Mouse (Mus musculus): ENCODE results near the gene Mrpl40. TPM values are rescaled to one million over a fixed set of nuclear protein-coding genes. Genes with fewer than 3 reads are reported as not detected.

Gene Mrpl40
- polyA plus RNA-seq, 1 experiment, result 19.3 TPM

GRCm38 (mm10) chr16:18822925-18823324 lies 53.7 kb downstream of the Mrpl40 start:
- WGBS, result 83% methylated on average over 4 of the region's 4 CpGs
- Histone ChIP-seq H3K4me1 (ENCODE audit: control insufficient read depth, insufficient read depth, low read length) (no peaks in the 10 kb centered on the region), H3K27me3 (replicated peaks; ENCODE audit: control insufficient read depth, insufficient read depth, low read length) (no peaks in the 10 kb centered on the region), H3K36me3 (ENCODE audit: control insufficient read depth, insufficient read depth, low read length) (peaks cover 16% of the 10 kb centered on the region), H3K4me3 (ENCODE audit: insufficient read depth, low read depth, low read length) (no peak overlapping the region), H3K27ac (ENCODE audit: insufficient read depth, low read depth, low read length) (no peak overlapping the region)
- no peak for DNase-seq
- TF ChIP-seq POLR2A (IDR thresholded peaks at IDR 0.05; ENCODE audit: low read depth, low read length) (no peak), CTCF (conservative IDR thresholded peaks at IDR 0.05; ENCODE audit: insufficient read depth, insufficient read length, low read depth, low read length) (no peak)

DNA sequence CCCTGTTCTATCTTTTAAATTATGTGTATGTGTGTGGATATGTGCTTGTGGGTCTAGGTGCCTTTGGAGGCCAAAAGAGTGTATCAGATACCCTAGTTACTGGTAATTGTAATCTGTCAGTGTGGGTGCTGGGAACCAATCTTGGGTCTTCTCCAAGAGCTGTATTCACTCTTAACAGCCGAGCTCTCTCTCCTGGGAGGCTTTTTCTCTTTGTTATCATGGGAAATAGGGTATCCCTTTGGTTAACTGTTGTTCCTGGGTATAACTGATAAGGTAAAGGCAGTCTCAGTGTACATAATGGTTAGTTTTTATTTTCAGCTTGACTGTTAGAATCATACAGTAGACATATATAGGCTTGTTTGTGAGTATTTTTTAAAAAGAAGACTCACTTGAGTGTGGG lies 54.3 kb downstream of the Mrpl40 start:
- DNase-seq, result no peak
- Histone ChIP-seq H3K27me3 (replicated peaks; ENCODE audit: control insufficient read depth, insufficient read depth, low read length) (no peaks in the 10 kb centered on the region), H3K4me3 (ENCODE audit: insufficient read depth, low read depth, low read length) (no peak overlapping the region), H3K36me3 (ENCODE audit: control insufficient read depth, insufficient read depth, low read length) (peaks cover 16% of the 10 kb centered on the region), H3K4me1 (ENCODE audit: control insufficient read depth, insufficient read depth, low read length) (no peaks in the 10 kb centered on the region), H3K27ac (ENCODE audit: insufficient read depth, low read depth, low read length) (no peak overlapping the region)
- TF ChIP-seq CTCF (conservative IDR thresholded peaks at IDR 0.05; ENCODE audit: insufficient read depth, insufficient read length, low read depth, low read length), result no peak
- TF ChIP-seq POLR2A (IDR thresholded peaks at IDR 0.05; ENCODE audit: low read depth, low read length), result no peak
- WGBS, result 85% methylated on average over 1 of the region's 1 CpGs

Other genes starting within 250 kb of the Mrpl40 start
- 3.1 and 3.8 TPM in 2 replicates for gene Sept5, start 246.9 kb downstream of the Mrpl40 start, polyA plus RNA-seq (2012; rRNA removed)
- 28.1 and 33.6 TPM in 2 replicates for gene Cldn5, start 100.0 kb downstream of the Mrpl40 start, polyA plus RNA-seq (2012; rRNA removed)
- 29.3 and 32.3 TPM in 2 replicates for gene Ufd1, start 65.1 kb downstream of the Mrpl40 start, polyA plus RNA-seq (2012; rRNA removed)
- gene Cdc45, start 64.9 kb downstream of the Mrpl40 start, polyA plus RNA-seq (2012; rRNA removed), result 2.2 and 3.6 TPM in 2 replicates
- gene 2510002D24Rik, start 40.3 kb downstream of the Mrpl40 start, polyA plus RNA-seq (2012; rRNA removed), result 52.5 and 56.0 TPM in 2 replicates
- gene Gm28539, start 40.3 kb downstream of the Mrpl40 start, polyA plus RNA-seq (2012; rRNA removed), result 0.27 TPM in 1 of 2 replicates, not detected in the other
- gene Hira, start 175 bp upstream of the Mrpl40 start, polyA plus RNA-seq (2012; rRNA removed), result 51.6 and 55.1 TPM in 2 replicates